Mouse (Mus musculus): ENCODE measurements around the gene Pramef17.
"Not testable (repeated sequence)": the region's sequence is repeated elsewhere in the genome, so short reads cannot be mapped to it uniquely, and the experiment has no call there.

The Pramef17 gene

GRCm38 (mm10) chr4:143994269-143994668 lies at the start of gene Pramef17:
Pramef17 (minus strand) TSS chr4:143994369.
- not testable (repeated sequence) for DNase-seq

GRCm38 (mm10) chr4:143988126-143988525 lies 6.0 kb downstream of the Pramef17 start:
- DNase-seq = peak; percentile 38 to 39

GRCm38 (mm10) chr4:143987475-143987941 lies 6.7 kb downstream of the Pramef17 start:
- peak; percentile 4 to 43 for DNase-seq

- peak; percentile 4 to 10 for DNase-seq
Measured at GRCm38 (mm10) chr4:143985733-143986132, 8.4 kb downstream of the Pramef17 start.

GRCm38 (mm10) chr4:143985165-143985564 lies 9.0 kb downstream of the Pramef17 start:
- peak in 1 of 2 experiments; percentile 2 for DNase-seq

- not testable (repeated sequence) for DNase-seq
Measured at GRCm38 (mm10) chr4:143983446-143983845, 10.7 kb downstream of the Pramef17 start.

- DNase-seq = not testable (repeated sequence)
Measured at GRCm38 (mm10) chr4:143966850-143967249, 27.3 kb downstream of the Pramef17 start, which contains the start of gene Gm13101. Gm13101 (minus strand) TSS chr4:143966950.

GRCm38 (mm10) chr4:143950916-143951315 lies 43.3 kb downstream of the Pramef17 start, which contains the start of gene Pramef25:
Pramef25 (minus strand) TSS chr4:143951016.
- not testable (repeated sequence) for DNase-seq

Data from kidney, postnatal 36 days (tissue).